Mouse (Mus musculus) neural tube, postnatal 0 days (tissue): ENCODE measurements around the gene Fmod. TPM values are rescaled to one million over a fixed set of nuclear protein-coding genes. Genes with fewer than 3 reads are reported as not detected.

ENCODE experiments used
- polyA plus RNA-seq: library from polyadenylated mRNA; unstranded; fragments of >200 nt; fragmentation: Nextera tagmentation; extraction: Ambion mirVana; gene quantifications from 2 replicates; pipeline ENCODE4 v1.2.1, GENCODE M21; 2015

Fmod gene
- 15.7 and 28.9 TPM in 2 replicates for polyA plus RNA-seq

GRCm38 (mm10) chr1:134037172-134037571 is at the start of gene Fmod:
Gene Fmod, plus strand, starts transcription at chr1:134037254.

GRCm38 (mm10) chr1:134078802-134079476 is 41.9 kb downstream of the Fmod start, which contains the start of gene Btg2:
Gene Btg2, minus strand, starts transcription at chr1:134079120.

Other genes with a start within 250 kb of the Fmod start
- gene Atp2b4, start 236.2 kb upstream of the Fmod start, polyA plus RNA-seq = 16.7 and 17.0 TPM in 2 replicates
- gene Optc, start 129.3 kb upstream of the Fmod start, polyA plus RNA-seq = 2.3 and 3.0 TPM in 2 replicates
- gene Prelp, start 115.8 kb upstream of the Fmod start, polyA plus RNA-seq = 6.6 and 10.0 TPM in 2 replicates
- gene Btg2, start 41.9 kb downstream of the Fmod start, polyA plus RNA-seq = 15.2 and 17.9 TPM in 2 replicates
- 0.26 and 0.62 TPM in 2 replicates for gene Chit1, start 74.0 kb downstream of the Fmod start, polyA plus RNA-seq
- gene Chil1, start 144.9 kb downstream of the Fmod start, polyA plus RNA-seq = 2.7 and 3.4 TPM in 2 replicates
- gene Mybph, start 156.2 kb downstream of the Fmod start, polyA plus RNA-seq = 0.12 TPM in 1 of 2 replicates, not detected in the other
- 41.1 and 46.1 TPM in 2 replicates for gene Adora1, start 198.2 kb downstream of the Fmod start, polyA plus RNA-seq